Mouse (Mus musculus) heart, postnatal 0 days (tissue): ENCODE data around the gene Abcg2.

ENCODE experiments used
- CTCF ChIP-seq: IDR thresholded peaks from 2 replicates; pipeline ENCODE4 v1.5.1; 2016; ENCODE audit warnings: antibody characterized with exemption, control low read depth, low read depth
- EP300 ChIP-seq: IDR thresholded peaks from 2 replicates; pipeline ENCODE4 v1.6.1; 2016; ENCODE audit warnings: antibody characterized with exemption, low read depth

DNA sequence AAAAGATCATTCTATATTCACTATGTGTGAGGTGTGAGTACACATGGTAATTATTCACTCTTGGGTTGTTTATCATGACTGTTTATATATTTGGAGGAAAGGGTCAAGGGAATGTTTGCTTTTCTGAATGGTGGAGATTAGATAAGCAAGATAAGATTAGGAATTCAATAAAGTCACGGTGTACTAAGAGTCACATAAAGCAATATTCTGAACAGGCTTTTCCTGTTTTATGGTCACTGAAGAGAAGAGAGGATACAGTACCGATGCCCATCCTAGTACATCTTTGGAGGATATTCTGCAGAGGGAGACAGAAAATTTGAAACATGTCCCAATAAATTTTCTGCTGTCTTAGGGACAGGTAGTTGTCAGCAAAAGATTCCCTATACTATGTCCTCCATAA lies 127.6 kb downstream of the Abcg2 start:
- TF ChIP-seq CTCF = no peak
- TF ChIP-seq EP300 = no peak
